Mouse (Mus musculus) intestine, postnatal 0 days (tissue): ENCODE measurements around the gene Lat2. TPM values are rescaled to one million over a fixed set of nuclear protein-coding genes. Genes with fewer than 3 reads are reported as not detected.

Source experiments
- ATAC-seq: fragments of 200-750 bp; cut with Nextera tagmentation; 2 replicates; pipeline ENCODE4 v1.8.0; 2017; ENCODE audit warnings: mild to moderate bottlenecking, moderate TSS enrichment, moderate library complexity
- H3K27ac ChIP-seq: fragments of 300-500 bp; sonication (generic); 2 replicates; pipeline ENCODE4 v1.5.1; 2014; ENCODE audit warnings: mild to moderate bottlenecking, low read depth, low read length, moderate library complexity
- H3K27me3 ChIP-seq: fragments of 300-500 bp; sonication (generic); replicated peaks from 2 replicates; pipeline ENCODE4 v1.6.1; 2014; ENCODE audit warnings: low read length, mixed read lengths; ENCODE audit not compliant: control insufficient read depth, insufficient read depth
- H3K36me3 ChIP-seq: fragments of 300-500 bp; sonication (generic); 2 replicates; pipeline ENCODE4 v1.6.1; 2014; ENCODE audit warnings: mild to moderate bottlenecking, moderate library complexity; ENCODE audit not compliant: control insufficient read depth, insufficient read depth
- H3K4me1 ChIP-seq: fragments of 300-500 bp; sonication (generic); replicated peaks from 2 replicates; pipeline ENCODE4 v1.6.1; 2014; ENCODE audit warnings: antibody characterized with exemption, low read length, mixed read lengths; ENCODE audit not compliant: control insufficient read depth, insufficient read depth
- H3K4me2 ChIP-seq: fragments of 300-500 bp; sonication (generic); replicated peaks from 2 replicates; pipeline ENCODE4 v1.6.1; 2014; ENCODE audit warnings: low read depth, mild to moderate bottlenecking, moderate library complexity
- H3K4me3 ChIP-seq: fragments of 300-500 bp; sonication (generic); 2 replicates; pipeline ENCODE4 v1.5.1; 2014; ENCODE audit warnings: low read depth, low read length
- H3K9ac ChIP-seq: fragments of 300-500 bp; sonication (generic); 2 replicates; pipeline ENCODE4 v1.6.1; 2014; ENCODE audit warnings: mild to moderate bottlenecking, low read depth, low read length
- H3K9me3 ChIP-seq: fragments of 300-500 bp; sonication (generic); 2 replicates; pipeline ENCODE4 v1.6.1; 2016; ENCODE audit warnings: mixed run types; ENCODE audit not compliant: control insufficient read depth
- CTCF ChIP-seq: sonication (generic); IDR thresholded peaks from 2 replicates; pipeline ENCODE4 v1.5.1; 2016; ENCODE audit warnings: low read depth, mild to moderate bottlenecking, control low read depth, antibody characterized with exemption, moderate library complexity
- WGBS: fragments of 180-500 bp; shearing (Covaris S2); extraction: QIAGEN DNeasy Blood & Tissue Kit; methylation state at CpG from one replicate; pipeline ENCODE4 v1.1.7; 2014; 5-methylcytosine and 5-hydroxymethylcytosine counted together
- polyA plus RNA-seq: library from polyadenylated mRNA; unstranded; fragments of >200 nt; fragmentation: Nextera tagmentation; extraction: Ambion mirVana; gene quantifications from 2 replicates; pipeline ENCODE4 v1.2.1, GENCODE M21; 2015

Gene Lat2
- polyA plus RNA-seq, 1 experiment from 2014 or later, result 1.4 TPM

GRCm38 (mm10) chr5:134615780-134616179 lies 955 bp upstream of the Lat2 start:
- no peak overlapping the region for H3K4me2 ChIP-seq
- no peak for TF ChIP-seq CTCF
- H3K9me3 ChIP-seq, result no peaks in the 10 kb centered on the region
- H3K4me3 ChIP-seq, result no peak overlapping the region
- no peaks in the 10 kb centered on the region for H3K27me3 ChIP-seq
- H3K9ac ChIP-seq, result no peak overlapping the region
- no peak for ATAC-seq
- H3K36me3 ChIP-seq, result peaks cover 32% of the 10 kb centered on the region
- WGBS, result 57% methylated on average over 4 of the region's 4 CpGs
- H3K4me1 ChIP-seq, result 0 out of 2 replicates have a peak, but pooled peaks cover 6% of the 10 kb centered on the region
- no peak overlapping the region for H3K27ac ChIP-seq

DNA sequence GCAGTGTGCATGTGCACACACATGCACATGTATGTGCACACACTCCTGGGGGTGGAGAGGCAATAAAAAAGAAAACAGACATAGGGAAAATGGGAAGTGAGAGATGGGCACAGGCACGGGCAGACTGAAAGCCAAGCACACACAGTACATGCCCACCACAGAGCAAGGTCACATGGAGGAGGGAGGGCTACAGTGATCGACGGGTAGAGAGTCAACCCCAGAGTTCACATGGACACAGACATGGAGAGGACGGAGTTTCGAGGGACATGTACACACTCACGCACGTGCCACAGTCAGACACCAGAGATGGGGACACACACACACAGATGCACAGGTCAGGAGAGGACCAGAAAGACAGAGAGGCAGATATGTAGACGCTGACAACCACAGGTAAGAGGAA lies 555 bp upstream of the Lat2 start:
- peaks cover 28% of the 10 kb centered on the region for H3K36me3 ChIP-seq
- no peaks in the 10 kb centered on the region for H3K9me3 ChIP-seq
- no peak for ATAC-seq
- no peak overlapping the region for H3K4me2 ChIP-seq
- H3K27ac ChIP-seq, result no peak overlapping the region
- TF ChIP-seq CTCF, result no peak
- 0 out of 2 replicates have a peak, but pooled peaks cover 6% of the 10 kb centered on the region for H3K4me1 ChIP-seq
- H3K27me3 ChIP-seq, result no peaks in the 10 kb centered on the region
- H3K4me3 ChIP-seq, result no peak overlapping the region
- 81% methylated on average over 8 of the region's 8 CpGs for WGBS
- H3K9ac ChIP-seq, result no peak overlapping the region

- Histone ChIP-seq H3K9me3 (no peaks in the 10 kb centered on the region), H3K4me2 (no peak overlapping the region), H3K27me3 (no peaks in the 10 kb centered on the region), H3K36me3 (peaks cover 17% of the 10 kb centered on the region), H3K4me1 (0 out of 2 replicates have a peak, but pooled peaks cover 6% of the 10 kb centered on the region), H3K9ac (no peak overlapping the region), H3K27ac (no peak overlapping the region), H3K4me3 (no peak overlapping the region)
- ATAC-seq, result no peak
- TF ChIP-seq CTCF, result no peak
- 89% methylated on average over 8 of the region's 8 CpGs for WGBS
Observed at GRCm38 (mm10) chr5:134614296-134614695, 529 bp downstream of the Lat2 start.

DNA sequence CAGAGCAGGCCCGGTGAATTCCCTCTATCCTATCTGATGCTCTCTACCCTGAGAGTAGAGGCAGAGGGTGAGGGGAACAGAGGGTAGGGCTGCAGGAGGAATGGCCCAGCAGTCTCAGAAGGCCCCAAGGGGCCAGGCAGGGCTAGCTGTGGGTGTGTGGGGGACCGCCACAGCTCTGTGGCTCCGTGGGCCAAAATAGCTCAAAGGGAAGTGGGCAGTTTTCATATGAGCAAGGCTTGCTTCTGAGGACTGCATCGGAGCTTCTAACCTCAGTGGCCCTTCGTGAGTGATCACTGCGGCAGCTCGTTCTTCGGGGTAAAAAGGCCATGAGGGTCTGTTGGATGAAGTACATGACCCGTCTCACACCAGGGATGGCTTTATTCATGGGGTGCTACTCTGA lies 1.1 kb downstream of the Lat2 start:
- 87% methylated on average over 9 of the region's 9 CpGs for WGBS
- H3K4me3 ChIP-seq, result no peak overlapping the region
- H3K27ac ChIP-seq, result no peak overlapping the region
- H3K9me3 ChIP-seq, result no peaks in the 10 kb centered on the region
- H3K27me3 ChIP-seq, result no peaks in the 10 kb centered on the region
- no peak for ATAC-seq
- no peak for TF ChIP-seq CTCF
- no peak overlapping the region for H3K9ac ChIP-seq
- H3K4me2 ChIP-seq, result no peak overlapping the region
- peaks cover 11% of the 10 kb centered on the region for H3K36me3 ChIP-seq
- H3K4me1 ChIP-seq, result 0 out of 2 replicates have a peak, but pooled peaks cover 6% of the 10 kb centered on the region

DNA sequence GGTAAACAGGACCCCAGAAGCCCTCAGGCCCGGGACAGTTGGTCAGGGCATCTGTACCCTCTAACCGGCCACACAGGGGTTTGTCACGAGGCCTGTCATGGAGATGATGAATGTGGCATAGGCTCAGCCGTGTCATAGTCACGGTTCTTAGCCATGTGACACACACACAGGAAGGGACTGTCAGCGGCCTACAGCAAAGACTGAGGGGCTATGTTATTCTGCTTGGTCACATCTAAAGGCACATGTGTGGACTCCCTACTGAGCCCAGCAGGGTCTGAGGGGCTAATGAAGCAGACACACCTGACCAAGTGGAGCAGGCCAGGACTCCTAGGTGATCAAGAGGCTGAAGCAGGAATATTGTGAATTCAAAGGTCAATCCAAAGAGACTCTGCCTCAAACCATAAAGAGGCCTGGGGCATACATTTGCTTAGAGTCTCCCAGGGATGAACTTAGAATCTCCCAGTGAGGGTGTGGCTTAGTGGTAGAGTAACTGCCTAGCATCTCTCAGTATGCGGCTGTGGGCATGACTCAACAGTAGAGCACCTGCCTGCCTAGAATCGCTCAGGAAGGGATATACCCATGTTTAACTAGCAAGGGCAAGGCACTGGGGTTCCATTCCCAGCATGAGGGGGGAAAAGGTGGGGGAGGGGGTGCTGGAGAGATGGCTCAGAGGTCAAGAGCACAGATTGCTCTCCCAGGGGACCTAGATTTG lies 2.9 kb downstream of the Lat2 start:
- ATAC-seq, result peak; percentile 92
- Histone ChIP-seq H3K4me3 (no peak overlapping the region), H3K9ac (no peak overlapping the region), H3K4me1 (0 out of 2 replicates have a peak, but pooled peaks cover 6% of the 10 kb centered on the region), H3K4me2 (0 out of 2 replicates have a peak overlapping the region, but pooled peaks have one; percentile 3), H3K9me3 (no peaks in the 10 kb centered on the region), H3K27ac (peak overlapping the region; percentile 60), H3K36me3 (peaks cover 6% of the 10 kb centered on the region; the same call in 1 of the 2 replicates), H3K27me3 (no peaks in the 10 kb centered on the region)
- WGBS, result 38% methylated on average over 8 of the region's 8 CpGs
- TF ChIP-seq CTCF, result no peak

GRCm38 (mm10) chr5:134609916-134610643 lies 4.7 kb downstream of the Lat2 start:
- no peak for TF ChIP-seq CTCF
- H3K27ac ChIP-seq, result no peak overlapping the region
- no peak overlapping the region for H3K4me3 ChIP-seq
- H3K4me2 ChIP-seq, result no peak overlapping the region
- no peak for ATAC-seq
- H3K9me3 ChIP-seq, result no peaks in the 10 kb centered on the region
- no peak overlapping the region for H3K9ac ChIP-seq
- 0 out of 2 replicates have a peak, but pooled peaks cover 6% of the 10 kb centered on the region for H3K4me1 ChIP-seq
- WGBS, result 81% methylated on average over 12 of the region's 12 CpGs
- H3K27me3 ChIP-seq, result no peaks in the 10 kb centered on the region
- peaks cover 6% of the 10 kb centered on the region; the same call in 1 of the 2 replicates for H3K36me3 ChIP-seq
